Mouse (Mus musculus): ENCODE data around the gene Pkdcc. TPM values are rescaled to one million over a fixed set of nuclear protein-coding genes. Genes with fewer than 3 reads are reported as not detected.

The Pkdcc gene
- polyA plus RNA-seq, 1 experiment: 70.0 TPM

DNA sequence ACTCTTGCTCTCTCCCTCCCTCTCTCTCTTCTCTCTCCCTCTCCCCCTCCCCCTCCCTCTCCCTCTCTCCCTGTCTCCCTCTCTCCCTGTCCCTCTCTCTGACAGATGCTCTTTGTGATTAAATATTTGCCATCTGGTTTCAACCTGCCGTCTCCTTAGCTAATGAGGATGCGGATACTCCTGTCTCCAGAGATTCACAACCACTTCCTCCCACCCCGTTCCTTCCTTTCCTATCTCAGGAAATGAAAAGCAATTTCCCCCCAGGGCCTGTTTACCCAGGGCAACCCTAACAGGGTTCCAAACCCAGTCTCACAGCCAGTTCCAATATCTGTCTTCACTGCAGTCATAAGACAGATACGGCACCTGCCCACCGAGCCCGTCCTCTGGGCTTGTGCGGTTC, 31.0 kb downstream of the Pkdcc start:
- no peak for DNase-seq (ENCODE audit: low read depth)

DNA sequence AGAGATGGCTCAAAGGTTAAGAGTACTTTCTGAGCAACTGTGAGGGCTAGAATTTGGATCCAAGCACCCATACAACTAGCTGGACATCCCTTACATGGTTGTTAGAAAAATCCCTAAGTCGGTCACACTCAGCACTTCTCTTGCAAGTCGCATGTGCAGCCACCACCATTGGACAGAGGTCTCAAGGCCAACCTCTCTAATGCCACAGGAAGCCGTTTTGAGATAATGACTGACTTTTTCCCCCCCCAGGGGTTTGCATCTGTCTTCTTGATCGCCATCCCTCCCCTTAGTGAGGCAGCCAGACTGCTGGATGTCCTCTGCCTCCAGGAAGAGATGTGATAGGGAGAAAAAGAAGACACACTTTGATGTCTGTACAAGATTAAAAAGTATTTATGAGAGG, 32.1 kb downstream of the Pkdcc start:
- DNase-seq (ENCODE audit: low read depth): no peak

- DNase-seq (ENCODE audit: low read depth): no peak
Measured at GRCm38 (mm10) chr17:83248467-83248866, 33.4 kb downstream of the Pkdcc start.

DNA sequence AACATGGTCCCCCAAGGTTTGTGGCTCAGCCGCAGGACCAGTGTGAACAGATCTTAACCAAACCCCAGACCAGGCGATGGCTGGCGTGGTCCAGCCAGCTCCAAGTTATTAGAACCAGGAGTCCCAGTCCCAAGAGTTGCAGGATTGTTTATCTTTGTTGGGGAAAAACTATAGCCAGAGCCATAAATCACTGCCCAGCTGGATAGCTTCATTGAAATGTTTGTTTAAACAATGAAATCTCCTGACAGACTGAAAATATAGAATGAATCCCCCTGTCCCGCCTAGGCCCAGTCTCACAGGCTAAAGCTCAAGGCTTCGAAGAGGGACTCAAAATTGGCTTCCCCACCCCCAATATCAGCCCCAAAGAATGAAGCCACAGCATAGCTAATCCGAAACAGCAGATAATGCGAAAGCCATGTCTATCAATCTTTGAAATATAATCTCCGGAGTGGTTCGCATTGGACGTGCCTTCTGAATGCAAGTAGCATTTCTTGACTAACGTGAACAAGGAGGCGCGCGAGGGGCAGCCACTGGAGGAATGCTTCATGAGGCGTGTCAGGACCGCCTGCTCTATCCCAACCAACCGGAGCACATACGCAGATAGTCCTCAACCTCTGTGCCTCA, 35.9 kb downstream of the Pkdcc start:
- no peak for DNase-seq (ENCODE audit: low read depth)

DNA sequence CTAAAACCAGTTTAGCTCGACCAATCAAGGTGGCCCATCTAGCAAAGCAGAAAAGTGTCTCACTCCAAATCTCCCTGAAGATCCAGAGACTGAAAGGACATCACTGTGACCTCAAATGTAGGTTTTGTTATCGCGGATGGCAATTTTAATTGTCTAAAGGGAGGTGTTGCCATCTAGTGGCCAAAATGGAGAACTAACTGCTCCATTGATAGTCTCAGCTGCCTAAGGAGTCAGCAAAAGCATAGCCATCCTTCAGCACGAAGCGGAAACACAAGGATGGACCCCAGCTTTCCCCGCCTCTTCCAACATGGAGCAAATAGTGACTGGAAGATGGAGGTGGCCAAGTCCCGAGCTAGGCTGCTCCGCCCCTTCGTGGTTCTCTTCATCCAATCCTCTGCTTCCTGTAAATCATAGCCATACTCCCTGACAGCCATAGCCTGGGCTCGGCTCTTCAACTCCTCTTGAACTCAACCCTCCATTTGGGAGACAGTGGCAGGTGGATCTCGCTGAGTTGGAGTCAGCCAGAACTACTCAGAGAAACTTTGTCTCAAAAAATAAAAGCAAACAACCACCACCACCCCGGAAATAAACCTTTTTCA, 38.1 kb downstream of the Pkdcc start:
- no peak for DNase-seq (ENCODE audit: low read depth)

GRCm38 (mm10) chr17:83267202-83268128, 52.4 kb downstream of the Pkdcc start:
- DNase-seq (ENCODE audit: low read depth): no peak

- no peak for DNase-seq (ENCODE audit: low read depth)
Measured at GRCm38 (mm10) chr17:83271509-83271908, 56.4 kb downstream of the Pkdcc start.

DNA sequence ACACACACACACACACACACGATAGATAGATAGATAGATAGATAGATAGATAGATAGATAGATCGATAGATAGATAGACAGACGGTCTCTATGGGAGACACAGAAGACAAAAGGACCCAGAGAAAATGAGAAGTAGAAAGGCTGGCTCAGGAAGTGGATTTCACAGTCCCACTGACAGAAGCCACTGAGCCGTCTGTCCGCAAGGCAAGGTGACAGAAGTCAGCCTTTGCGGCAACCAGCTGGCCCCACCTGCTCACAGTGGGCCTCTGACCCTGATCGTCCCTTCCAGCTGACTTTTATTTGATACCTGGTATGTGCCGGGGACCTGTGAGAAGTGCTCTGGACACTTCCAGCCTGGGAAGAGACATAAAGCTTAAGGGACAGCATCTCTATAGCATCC, 57.5 kb downstream of the Pkdcc start:
- no peak for DNase-seq (ENCODE audit: low read depth)

DNA sequence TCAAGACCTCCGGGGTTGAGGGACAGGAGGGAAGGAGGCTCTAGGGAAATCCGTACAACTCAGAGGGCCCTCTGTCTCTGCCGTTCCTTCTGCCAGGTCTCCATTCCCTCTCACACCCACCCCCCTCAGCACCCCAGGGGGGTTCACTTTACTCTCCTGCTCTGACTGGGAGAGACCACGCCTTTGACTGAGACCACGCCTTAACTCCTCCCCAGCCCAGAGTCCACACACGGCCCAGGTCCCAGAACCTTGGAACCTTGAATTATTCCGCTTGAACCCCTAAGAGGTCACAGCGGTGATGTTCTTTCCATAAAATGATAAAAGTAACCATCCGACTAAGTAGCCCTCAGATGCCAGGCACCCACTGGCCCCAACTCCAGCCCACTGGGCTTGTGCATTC, 58.5 kb downstream of the Pkdcc start:
- DNase-seq (ENCODE audit: low read depth): no peak

DNA sequence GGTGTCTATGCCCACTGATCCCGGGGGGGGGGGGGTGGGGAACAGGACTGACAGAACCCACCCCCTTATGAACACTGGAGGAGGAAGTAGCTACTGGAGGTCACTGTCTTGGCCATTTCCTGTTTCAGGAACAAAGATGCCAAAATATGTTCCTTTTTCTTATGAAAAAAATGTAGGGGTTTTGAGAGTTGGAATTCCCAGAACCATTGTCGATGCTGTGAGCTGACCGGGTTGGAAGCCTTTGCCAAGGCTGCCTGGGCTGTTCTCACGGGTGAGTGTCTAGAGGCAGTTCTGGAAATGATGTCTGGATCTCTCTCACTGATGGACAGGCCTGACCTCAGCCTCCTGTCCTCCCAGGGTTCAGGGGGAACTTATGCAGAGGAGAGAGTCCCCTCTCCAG, 59.0 kb downstream of the Pkdcc start:
- DNase-seq (ENCODE audit: low read depth): no peak

Other genes starting within 250 kb of the Pkdcc start
- 17.7 and 18.2 TPM in 2 replicates for gene Eml4, start 135.6 kb downstream of the Pkdcc start, polyA plus RNA-seq (2012; rRNA removed)